Mouse (Mus musculus) MEL (cell line): ENCODE results near the gene Kirrel3.

Experiments used
- CHD1 ChIP-seq: IDR thresholded peaks from 2 replicates; pipeline ENCODE4 v1.6.1; 2012; ENCODE audit warnings: low read depth, mild to moderate bottlenecking, inconsistent platforms, low read length, improper control_type of control experiment
- CTCF ChIP-seq, 3 experiments: IDR thresholded peaks in 2 of 3; conservative IDR thresholded peaks in 1 of 3; 2 replicates each; pipeline ENCODE4 v1.5.1; 2011 to 2012; ENCODE audit warnings: low read length in 3 of 3, low read depth in 2 of 3, mild to moderate bottlenecking in 2 of 3, improper control_type of control experiment in 1 of 3, inconsistent platforms in 1 of 3, mixed read lengths in 1 of 3, moderate library complexity in 1 of 3; ENCODE audit not compliant: control insufficient read depth in 1 of 3, insufficient read depth in 1 of 3, poor library complexity in 1 of 3, severe bottlenecking in 1 of 3
- E2F4 ChIP-seq: IDR thresholded peaks from 2 replicates; pipeline ENCODE4 v1.6.1; 2011; ENCODE audit warnings: low read depth, low read length, improper control_type of control experiment, borderline replicate concordance
- EP300 ChIP-seq, 2 experiments: IDR thresholded peaks; 2 replicates each; pipeline ENCODE4 v1.6.1; 2011; ENCODE audit warnings: improper control_type of control experiment in 2 of 2, low read length in 2 of 2, low read depth in 1 of 2, mild to moderate bottlenecking in 1 of 2
- GABPA ChIP-seq: IDR thresholded peaks from 2 replicates; pipeline ENCODE4 v1.6.1; 2012; ENCODE audit warnings: low read depth, mild to moderate bottlenecking, inconsistent platforms, low read length, improper control_type of control experiment, moderate library complexity
- GATA1 ChIP-seq: IDR thresholded peaks from 2 replicates; pipeline ENCODE4 v1.6.1; 2011; ENCODE audit warnings: low read depth, low read length, improper control_type of control experiment
- JUND ChIP-seq: IDR thresholded peaks from 2 replicates; pipeline ENCODE4 v1.6.1; 2011; ENCODE audit warnings: low read depth, mild to moderate bottlenecking, improper control_type of control experiment, low read length
- POLR2A ChIP-seq, 2 experiments: IDR thresholded peaks; 2 replicates each; pipeline ENCODE4 v1.6.1; 2011 to 2012; ENCODE audit warnings: low read length in 2 of 2, mild to moderate bottlenecking in 2 of 2, control low read depth in 1 of 2, improper control_type of control experiment in 1 of 2, low read depth in 1 of 2, moderate library complexity in 1 of 2; ENCODE audit not compliant: control insufficient read depth in 1 of 2, insufficient read depth in 1 of 2, poor library complexity in 1 of 2
- RAD21 ChIP-seq: IDR thresholded peaks from 2 replicates; pipeline ENCODE4 v1.6.1; 2011; ENCODE audit warnings: mild to moderate bottlenecking, low read depth, low read length, improper control_type of control experiment
- TAL1 ChIP-seq: IDR thresholded peaks from 2 replicates; pipeline ENCODE4 v1.6.1; 2012; ENCODE audit warnings: mild to moderate bottlenecking, inconsistent platforms, low read length, moderate library complexity, mixed read lengths
- TBP ChIP-seq: IDR thresholded peaks from 2 replicates; pipeline ENCODE4 v1.8.0; 2011; ENCODE audit warnings: low read depth, low read length, improper control_type of control experiment
- ZC3H11A ChIP-seq: IDR thresholded peaks from 2 replicates; pipeline ENCODE4 v1.6.1; 2012; ENCODE audit warnings: low read depth, mild to moderate bottlenecking, inconsistent platforms, low read length, improper control_type of control experiment

- TF ChIP-seq TAL1 (no peak), CTCF (IDR thresholded peaks at IDR 0.05 in 2 of 3, conservative IDR thresholded peaks at IDR 0.05 in 1 of 3; ENCODE audit: control insufficient read depth in 1 of 3, insufficient read depth in 1 of 3, low read depth in 2 of 3, low read length in 3 of 3, poor library complexity in 1 of 3, severe bottlenecking in 1 of 3) (no peak), GATA1 (no peak), RAD21 (no peak), JUND (no peak), GABPA (no peak), POLR2A (IDR thresholded peaks at IDR 0.05; ENCODE audit: control insufficient read depth in 1 of 2, insufficient read depth in 1 of 2, low read depth in 1 of 2, low read length in 2 of 2, poor library complexity in 1 of 2) (no peak), ZC3H11A (no peak), E2F4 (no peak), EP300 (IDR thresholded peaks at IDR 0.05; ENCODE audit: low read depth in 1 of 2, low read length in 2 of 2) (no peak), TBP (no peak), CHD1 (no peak)
Measured at GRCm38 (mm10) chr9:34961171-34961570, 475.5 kb downstream of the Kirrel3 start.
